Mouse (Mus musculus): ENCODE results near the gene Tmem165. TPM values are rescaled to one million over a fixed set of nuclear protein-coding genes. Genes with fewer than 3 reads are reported as not detected.

Tmem165 gene
- total RNA-seq, 1 experiment from 2014 or later: 43.2 TPM

DNA sequence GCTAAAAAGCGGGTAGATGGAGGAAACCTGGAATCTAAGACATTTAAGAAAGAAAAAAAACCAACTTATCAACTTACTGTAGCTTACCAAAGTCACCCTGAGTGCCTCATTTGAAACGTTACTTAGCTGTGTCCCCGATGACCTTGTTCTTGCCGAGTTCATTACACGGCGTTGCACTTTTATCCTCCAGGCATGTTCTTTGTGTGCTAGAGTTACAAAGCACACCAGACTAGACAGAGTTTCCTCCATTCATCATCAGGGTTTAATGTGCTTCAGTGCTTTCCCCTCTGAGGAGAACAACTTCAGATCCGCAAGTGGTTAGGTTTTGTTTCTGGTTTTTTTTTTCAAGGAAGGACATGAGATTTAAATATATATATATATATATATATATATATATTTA is 18.9 kb upstream of the Tmem165 start:
- ATAC-seq (replicated peaks; ENCODE audit: low read depth, poor library complexity, severe bottlenecking): no peak

DNA sequence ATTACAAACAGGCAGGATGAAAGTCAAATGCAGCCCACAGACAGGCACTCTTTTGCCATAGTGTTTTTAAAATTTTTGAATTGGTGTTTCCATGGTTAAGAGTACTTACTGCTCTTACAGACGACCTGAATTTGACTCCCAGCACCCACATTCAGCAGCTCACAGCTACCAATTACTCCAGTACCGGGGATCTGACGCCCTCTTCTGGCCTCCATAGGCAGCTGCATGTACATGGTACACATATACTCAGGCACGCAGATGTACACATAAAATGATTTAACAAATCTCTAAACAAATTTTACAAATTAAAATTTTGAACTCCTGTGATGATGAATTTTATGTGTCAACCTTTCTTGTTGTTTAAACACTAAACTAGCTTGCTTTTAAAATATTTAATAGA is 13.2 kb upstream of the Tmem165 start:
- no peak for ATAC-seq (replicated peaks; ENCODE audit: low read depth, poor library complexity, severe bottlenecking)

DNA sequence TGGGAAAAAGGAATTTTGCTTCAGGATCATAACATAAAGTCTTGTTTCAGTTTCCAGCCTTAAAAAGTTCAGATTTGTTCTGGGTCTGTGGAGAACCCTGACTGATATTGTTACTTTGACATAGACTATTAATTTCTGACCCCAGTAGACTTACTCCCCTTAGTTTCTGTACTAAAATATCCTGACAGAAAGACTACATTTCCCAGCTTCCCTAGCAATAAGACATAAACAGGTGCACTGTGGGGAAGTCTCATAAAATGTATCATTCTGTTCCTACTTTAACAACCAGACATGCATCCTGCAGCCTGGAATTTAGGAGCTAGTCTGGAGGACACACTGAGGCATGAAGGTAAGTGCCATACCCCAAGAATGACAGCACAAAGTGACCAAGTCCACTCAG is 12.6 kb upstream of the Tmem165 start:
- no peak for ATAC-seq (replicated peaks; ENCODE audit: low read depth, poor library complexity, severe bottlenecking)

DNA sequence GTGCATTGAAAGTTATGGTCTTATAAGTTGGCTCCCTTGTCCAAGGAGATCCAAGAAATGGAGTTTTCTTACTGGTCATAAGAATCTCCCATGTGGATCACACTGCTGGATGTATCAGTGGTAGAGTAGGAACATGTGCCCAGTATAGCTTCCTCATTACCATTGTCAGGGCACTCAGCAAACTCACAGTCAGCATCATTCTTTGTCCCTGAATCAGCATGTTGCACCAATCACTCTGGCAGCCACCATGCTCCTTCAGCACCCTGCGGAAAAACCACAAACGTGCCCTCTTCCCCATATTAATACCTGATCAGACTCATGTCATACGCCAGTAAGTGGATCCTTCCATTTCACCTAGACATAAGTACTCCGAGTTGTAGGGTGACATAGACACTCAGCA is 8.6 kb upstream of the Tmem165 start:
- ATAC-seq (replicated peaks; ENCODE audit: low read depth, poor library complexity, severe bottlenecking): no peak

- ATAC-seq (replicated peaks; ENCODE audit: low read depth, poor library complexity, severe bottlenecking): no peak
Observed at GRCm38 (mm10) chr5:76176411-76176810, 7.3 kb upstream of the Tmem165 start.

DNA sequence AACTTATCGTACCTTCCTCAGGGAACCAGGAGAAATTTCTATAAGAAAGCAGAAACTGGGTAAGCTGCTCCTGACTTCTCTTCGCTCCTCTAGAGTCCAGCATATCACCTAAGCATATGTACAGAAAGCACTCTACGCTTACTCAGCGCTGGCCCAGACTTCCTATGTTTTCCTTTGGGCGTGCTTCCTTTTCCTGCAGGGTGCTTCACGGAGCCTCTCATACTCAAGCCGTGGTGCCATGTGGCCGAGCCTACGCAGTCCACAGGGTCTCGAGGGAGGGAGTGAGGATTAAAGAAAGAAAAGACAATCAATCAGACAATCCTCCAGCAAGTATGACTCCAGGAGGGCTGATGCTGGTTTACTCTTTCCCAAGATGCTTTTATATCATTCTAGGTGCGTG is 6.8 kb upstream of the Tmem165 start:
- ATAC-seq (replicated peaks; ENCODE audit: low read depth, poor library complexity, severe bottlenecking): no peak

GRCm38 (mm10) chr5:76177664-76178063 is 6.0 kb upstream of the Tmem165 start:
- ATAC-seq (replicated peaks; ENCODE audit: low read depth, poor library complexity, severe bottlenecking): no peak

DNA sequence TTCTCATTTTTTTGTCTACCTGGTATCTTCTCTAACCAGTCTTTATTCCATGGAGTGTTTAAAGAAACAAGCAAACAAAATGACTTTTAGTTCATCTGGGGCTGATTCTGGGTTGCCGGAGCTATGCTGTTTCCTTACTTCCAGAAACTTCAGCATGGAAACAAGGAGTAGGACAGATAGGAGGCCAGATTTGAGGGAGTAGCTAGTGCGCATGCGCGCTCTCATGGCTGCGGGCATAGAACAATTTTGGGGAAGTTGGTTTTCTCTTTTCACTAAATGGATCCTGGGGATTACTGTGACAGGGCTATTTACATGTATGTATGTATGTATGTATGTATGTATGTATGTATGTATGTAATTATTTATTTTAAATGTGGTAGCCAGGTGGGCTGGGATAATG is 4.5 kb upstream of the Tmem165 start:
- no peak for ATAC-seq (replicated peaks; ENCODE audit: low read depth, poor library complexity, severe bottlenecking)

DNA sequence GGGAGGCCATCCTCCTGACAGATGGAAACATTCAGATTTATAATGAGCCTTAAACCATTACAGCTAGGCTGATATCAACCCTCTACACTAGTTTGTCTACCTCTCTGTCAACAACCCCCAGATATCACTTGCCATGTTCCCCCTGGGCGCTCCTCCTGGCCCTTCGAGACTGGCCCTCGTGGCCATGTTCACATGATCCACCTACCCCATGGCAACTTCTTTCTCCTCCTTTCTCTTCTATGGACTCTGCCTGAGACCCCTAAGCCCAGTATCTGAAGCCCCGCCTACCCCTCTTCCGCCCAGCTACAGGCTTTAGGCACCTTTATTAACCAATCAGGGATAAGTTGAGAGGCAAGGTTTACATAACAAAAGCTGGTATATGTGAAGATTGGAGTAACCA is 3.9 kb upstream of the Tmem165 start:
- no peak for ATAC-seq (replicated peaks; ENCODE audit: low read depth, poor library complexity, severe bottlenecking)

GRCm38 (mm10) chr5:76182326-76182725 is 1.4 kb upstream of the Tmem165 start:
- ATAC-seq (replicated peaks; ENCODE audit: low read depth, poor library complexity, severe bottlenecking): no peak

GRCm38 (mm10) chr5:76183043-76183749 is 484 bp upstream of the Tmem165 start:
- ATAC-seq (replicated peaks; ENCODE audit: low read depth, poor library complexity, severe bottlenecking): no peak

- peak; percentile 48 for ATAC-seq (replicated peaks; ENCODE audit: low read depth, poor library complexity, severe bottlenecking)
Observed at GRCm38 (mm10) chr5:76184286-76185080, 803 bp downstream of the Tmem165 start.

DNA sequence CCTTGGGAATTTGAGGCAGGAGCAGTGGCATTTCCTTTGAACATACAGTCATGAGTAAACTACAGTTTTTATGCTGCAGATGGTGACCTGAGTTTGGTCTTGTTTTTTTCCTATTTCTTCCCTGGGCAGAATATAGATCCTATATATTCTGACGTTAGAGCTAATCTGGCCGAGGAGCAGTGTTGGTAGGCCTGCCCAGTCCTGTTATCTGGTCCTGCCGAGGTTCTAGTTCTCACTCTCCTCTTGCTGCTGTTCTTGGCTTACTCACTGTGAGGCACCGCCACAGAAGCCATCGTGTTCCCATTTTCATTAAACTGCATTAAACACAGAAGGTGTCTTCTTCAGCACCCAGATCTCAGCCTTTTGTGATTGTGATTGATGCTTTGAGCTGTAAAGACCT is 4.2 kb downstream of the Tmem165 start:
- no peak for ATAC-seq (replicated peaks; ENCODE audit: low read depth, poor library complexity, severe bottlenecking)

DNA sequence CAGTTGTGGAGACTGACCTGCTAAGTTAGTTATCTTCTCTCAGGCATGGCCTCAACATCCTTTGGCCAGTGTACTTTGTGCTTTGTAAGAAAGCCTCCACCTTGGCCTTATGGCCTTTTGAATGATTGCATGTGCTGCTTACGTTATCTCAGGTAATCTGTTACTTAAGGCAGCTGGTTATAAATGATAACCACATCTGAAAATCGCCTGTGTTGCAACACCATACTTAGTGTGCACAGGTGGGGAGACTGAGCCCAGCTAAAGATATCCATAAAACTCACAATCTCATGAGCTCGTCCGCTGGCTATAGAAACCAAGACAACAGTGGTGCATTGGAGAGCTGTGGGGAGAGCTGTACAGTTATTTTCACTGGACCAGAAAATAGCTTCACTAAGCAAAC is 6.9 kb downstream of the Tmem165 start:
- no peak for ATAC-seq (replicated peaks; ENCODE audit: low read depth, poor library complexity, severe bottlenecking)

DNA sequence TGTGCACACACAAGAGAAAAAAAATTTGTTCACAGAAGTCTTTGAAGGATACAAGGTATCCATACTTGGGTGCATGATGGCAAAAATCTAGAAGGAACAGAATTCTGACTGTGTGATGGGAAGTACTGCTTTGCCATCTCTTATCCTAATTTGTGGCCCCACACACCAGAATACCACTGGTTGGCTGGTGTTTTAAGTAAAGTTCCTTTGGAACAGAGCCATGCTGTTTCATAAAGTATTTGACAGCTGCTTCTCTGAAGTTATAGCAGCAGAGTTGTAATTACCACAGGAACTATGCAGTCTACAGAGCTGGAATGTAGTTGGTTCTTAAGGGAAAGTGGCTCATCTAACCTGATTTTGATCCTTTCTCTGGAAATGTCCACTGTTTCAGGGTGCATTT is 9.4 kb downstream of the Tmem165 start:
- ATAC-seq (replicated peaks; ENCODE audit: low read depth, poor library complexity, severe bottlenecking): no peak

- ATAC-seq (replicated peaks; ENCODE audit: low read depth, poor library complexity, severe bottlenecking): no peak
Observed at GRCm38 (mm10) chr5:76194377-76194945, 10.8 kb downstream of the Tmem165 start.

DNA sequence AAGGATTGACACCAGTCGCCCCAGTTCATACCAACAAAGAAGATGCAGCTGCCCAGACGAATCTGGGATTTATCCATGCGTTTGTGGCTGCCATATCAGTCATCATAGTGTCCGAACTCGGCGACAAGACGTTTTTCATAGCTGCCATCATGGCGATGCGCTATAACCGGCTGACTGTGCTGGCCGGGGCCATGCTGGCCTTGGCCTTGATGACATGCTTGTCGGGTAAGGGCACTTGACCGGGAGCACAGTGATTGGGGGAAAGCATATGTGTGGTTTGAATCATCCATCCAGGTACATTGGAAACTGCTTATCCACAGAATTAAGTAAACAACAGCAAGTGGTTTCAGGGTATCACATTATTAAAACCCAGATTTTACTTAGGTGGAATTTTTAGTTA is 15.7 kb downstream of the Tmem165 start:
- no peak for ATAC-seq (replicated peaks; ENCODE audit: low read depth, poor library complexity, severe bottlenecking)

- ATAC-seq (replicated peaks; ENCODE audit: low read depth, poor library complexity, severe bottlenecking): no peak
Observed at GRCm38 (mm10) chr5:76203171-76203570, 19.5 kb downstream of the Tmem165 start.

DNA sequence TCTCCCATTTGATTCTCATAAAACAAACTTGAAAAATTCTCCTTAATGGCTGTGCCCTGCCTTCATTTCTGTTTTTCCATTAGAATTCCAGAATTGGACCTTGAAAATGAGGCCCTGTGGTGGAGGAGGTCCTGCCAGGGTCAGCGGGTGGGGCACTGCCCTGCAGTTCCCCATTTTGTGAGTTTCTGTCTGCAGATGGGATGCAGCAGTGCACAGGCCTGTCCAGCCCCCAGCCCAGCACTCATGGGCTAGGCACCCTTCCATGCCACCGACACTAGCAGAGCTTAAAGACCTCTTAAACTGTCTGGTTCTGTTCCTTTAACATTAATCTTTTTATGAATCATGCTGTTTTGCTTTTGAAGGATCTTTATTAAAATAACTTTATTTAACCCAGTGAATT is 22.2 kb downstream of the Tmem165 start:
- ATAC-seq (replicated peaks; ENCODE audit: low read depth, poor library complexity, severe bottlenecking): no peak

- ATAC-seq (replicated peaks; ENCODE audit: low read depth, poor library complexity, severe bottlenecking): no peak
Observed at GRCm38 (mm10) chr5:76208066-76208465, 24.4 kb downstream of the Tmem165 start.

DNA sequence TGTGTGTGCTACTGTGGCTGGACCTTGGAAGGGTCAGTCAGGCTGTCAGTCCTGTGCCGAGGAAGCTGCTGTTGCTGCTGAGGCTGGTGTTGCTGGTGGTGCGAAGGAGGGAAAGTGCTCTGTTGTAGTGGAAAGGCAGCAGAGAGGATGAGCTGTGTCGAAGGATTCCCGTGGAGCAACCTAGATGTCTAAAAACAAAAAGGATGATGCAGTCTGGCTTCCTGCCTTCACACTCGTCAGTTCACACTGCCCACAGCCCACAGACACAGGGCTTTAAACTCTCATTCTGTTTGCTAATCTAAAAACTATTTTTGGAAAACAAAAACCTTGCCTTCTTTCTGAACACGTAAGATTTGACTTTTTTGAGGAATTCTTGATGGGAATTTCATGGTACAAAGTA is 33.0 kb downstream of the Tmem165 start:
- ATAC-seq (replicated peaks; ENCODE audit: low read depth, poor library complexity, severe bottlenecking): no peak
